In the genomic region with DNA sequence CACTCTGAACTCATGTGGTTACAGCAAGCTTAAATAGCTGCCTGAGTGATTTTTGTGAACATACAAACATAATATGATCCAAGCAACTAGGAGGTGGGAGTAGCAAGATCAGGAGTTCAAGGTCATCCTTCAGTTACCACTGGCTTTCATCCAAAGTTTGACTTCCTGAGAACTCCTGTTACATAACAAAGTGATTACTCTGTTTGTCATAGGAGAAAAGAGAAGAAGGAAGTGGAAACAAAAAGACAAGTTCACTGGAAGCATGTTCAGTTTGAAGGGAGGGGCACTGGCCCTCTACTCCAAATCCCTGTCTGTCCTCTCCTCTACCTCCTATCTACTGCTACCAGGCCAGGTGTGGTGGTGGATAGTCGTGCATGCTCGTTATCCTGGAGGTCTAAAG, we compare ENCODE assay signal across 25 mouse cellular contexts. TPM values are rescaled to one million over a fixed set of nuclear protein-coding genes. Genes with fewer than 3 reads are reported as not detected.
DNase-seq lines count a peak whose midpoint lies in the region; ATAC-seq and TF ChIP-seq lines count a peak whose summit lies in the region.
"Had no signal": no experiment of that assay in that cellular context is flagged by ENCODE, and none has a peak within 500 bp of the region (broad histone marks: within the 10 kb centered on the region; RNA-seq: fewer than 3 reads in every experiment).

No protein-coding gene starts in this region.

- H3K27ac ChIP-seq in kidney, adult 2 months (ENCODE audit: insufficient read depth, low read depth, low read length) = no peak overlapping the region
- peak overlapping the region; percentile 65; the same call in 1 of the 2 replicates for H3K27ac ChIP-seq in bone marrow, adult 2 months (ENCODE audit: control insufficient read depth, insufficient read depth, low read depth, low read length, poor library complexity)
- H3K27ac ChIP-seq: forebrain, embryonic 12.5 days; heart, embryonic 15.5 days; hindbrain, embryonic 12.5 days; limb, embryonic 13.5 days; midbrain, embryonic 10.5 days; neural tube, embryonic 13.5 days had no signal

- TF ChIP-seq POLR2A in kidney, adult 2 months (IDR thresholded peaks at IDR 0.05; ENCODE audit: low read depth, low read length) = no peak
- TF ChIP-seq POLR2A in bone marrow, adult 2 months (IDR thresholded peaks at IDR 0.05; ENCODE audit: borderline replicate concordance, control insufficient read depth, low read depth, low read length) = no peak

- no peaks in the 10 kb centered on the region for H3K36me3 ChIP-seq in kidney, adult 2 months (ENCODE audit: control insufficient read depth, insufficient read depth, low read length)
- H3K36me3 ChIP-seq: forebrain, embryonic 12.5 days; heart, embryonic 15.5 days; hindbrain, embryonic 12.5 days; limb, embryonic 13.5 days; midbrain, embryonic 10.5 days; neural tube, embryonic 13.5 days had no signal

- peak; percentile 63 for DNase-seq in kidney, adult 2 months
- DNase-seq in kidney, postnatal 25 days = no peak
- peak; percentile 34 for DNase-seq in lung, postnatal 36 days
- no peak for DNase-seq in lung, postnatal 10 days
- no peak for DNase-seq in spleen, postnatal 4 days (ENCODE audit: low spot score in 2 of 2)
- DNase-seq: cerebellum, adult 9-11 months; layer of hippocampus, adult 9-11 months; lung, adult 2 months; right cerebral cortex, postnatal 14 days; thymus, postnatal 25 days had no signal

- WGBS in kidney, adult 2 months = 62% methylated on average over 2 of the region's 2 CpGs
- 31% methylated on average over 2 of the region's 2 CpGs for WGBS in bone marrow, adult 2 months

- H3K4me1 ChIP-seq in kidney, adult 2 months (ENCODE audit: control insufficient read depth, insufficient read depth, low read length) = peaks cover 3% of the 10 kb centered on the region; the same call in 1 of the 2 replicates
- peaks cover 2% of the 10 kb centered on the region for H3K4me1 ChIP-seq in bone marrow, adult 2 months (ENCODE audit: control insufficient read depth, insufficient read depth, low read length)
- H3K4me1 ChIP-seq: forebrain, embryonic 12.5 days; hindbrain, embryonic 12.5 days; midbrain, embryonic 10.5 days had no signal

- TF ChIP-seq CTCF in kidney, adult 2 months (conservative IDR thresholded peaks at IDR 0.05; ENCODE audit: insufficient read depth, insufficient read length, low read depth, low read length) = no peak
- no peak for TF ChIP-seq CTCF in bone marrow, adult 2 months (IDR thresholded peaks at IDR 0.05; ENCODE audit: control insufficient read depth, insufficient read depth, low read length)

- no peak overlapping the region for H3K4me3 ChIP-seq in kidney, adult 2 months (ENCODE audit: insufficient read depth, low read depth, low read length)
- no peak overlapping the region for H3K4me3 ChIP-seq in bone marrow, adult 2 months (replicated peaks; ENCODE audit: control insufficient read depth, low read depth, low read length)
- H3K4me3 ChIP-seq: forebrain, embryonic 12.5 days; heart, embryonic 15.5 days; hindbrain, embryonic 12.5 days; limb, embryonic 13.5 days; midbrain, embryonic 10.5 days; neural tube, embryonic 13.5 days had no signal

- no peaks in the 10 kb centered on the region for H3K27me3 ChIP-seq in kidney, adult 2 months (replicated peaks; ENCODE audit: control insufficient read depth, insufficient read depth, low read length)
- H3K27me3 ChIP-seq: forebrain, embryonic 12.5 days; heart, embryonic 15.5 days; hindbrain, embryonic 12.5 days; limb, embryonic 13.5 days; neural tube, embryonic 13.5 days had no signal

- ATAC-seq in monocyte, adult 5-6 weeks (replicated peaks; ENCODE audit: insufficient number of reproducible peaks, low FRiP score, low TSS enrichment, poor library complexity, severe bottlenecking) = 0 out of 2 replicates have a peak, but pooled peaks have one; percentile 9
- ATAC-seq: CD4-positive, CD25-positive, alpha-beta regulatory T cell, adult 4 months had no signal

RNA-seq across cellular contexts. Expression of a gene that starts 16.6 kb away (rescaled TPM):
- polyA plus RNA-seq in kidney, adult 2 months (2012; rRNA removed) = 61.7 and 64.6 TPM in 2 replicates
- polyA plus RNA-seq in bone marrow, adult 2 months (2011; ENCODE audit: insufficient read depth, insufficient read length, low replicate concordance, missing spikeins) = 23.0 and 75.4 TPM in 2 replicates
- 181 to 197 TPM (median 187 TPM) in 3 replicates for total RNA-seq in monocyte, adult 5-6 weeks (2017)
- polyA plus RNA-seq: midbrain, embryonic 10.5 days had no signal

RNA-seq across cellular contexts. Expression of a gene that starts 32.4 kb away (rescaled TPM):
- polyA plus RNA-seq in kidney, adult 2 months (2012; rRNA removed) = 0.71 and 6.4 TPM in 2 replicates
- 18.2 and 44.1 TPM in 2 replicates for polyA plus RNA-seq in bone marrow, adult 2 months (2011; ENCODE audit: insufficient read depth, insufficient read length, low replicate concordance, missing spikeins)
- 25.8 to 50.1 TPM (median 35.3 TPM) in 3 replicates for total RNA-seq in monocyte, adult 5-6 weeks (2017)
- total RNA-seq: left cerebral cortex, postnatal 10 days had no signal
- polyA plus RNA-seq: forebrain, embryonic 12.5 days; hindbrain, embryonic 12.5 days; intestine, embryonic 14.5 days; kidney, embryonic 16.5 days; limb, embryonic 13.5 days; midbrain, embryonic 10.5 days; neural tube, embryonic 13.5 days had no signal

RNA-seq across cellular contexts. Expression of a gene that starts 47.0 kb away (rescaled TPM):
- 0.31 and 0.54 TPM in 2 replicates for polyA plus RNA-seq in kidney, adult 2 months (2012; rRNA removed)
- not detected in 2 replicates for polyA plus RNA-seq in bone marrow, adult 2 months (2011; ENCODE audit: insufficient read depth, insufficient read length, low replicate concordance, missing spikeins)
- total RNA-seq in monocyte, adult 5-6 weeks (2017) = 0.43 TPM in 1 of 3 replicates, not detected in the others
- total RNA-seq: adrenal gland, postnatal 4 days; gastrocnemius, postnatal 4 days had no signal
- polyA plus RNA-seq: CD4-positive, CD25-positive, alpha-beta regulatory T cell, adult 4 months; forebrain, embryonic 12.5 days; heart, embryonic 15.5 days; hindbrain, embryonic 12.5 days; intestine, embryonic 14.5 days; midbrain, embryonic 10.5 days had no signal

RNA-seq across cellular contexts. Expression of a gene that starts 58.9 kb away (rescaled TPM):
- 3.3 and 3.7 TPM in 2 replicates for polyA plus RNA-seq in kidney, adult 2 months (2012; rRNA removed)
- polyA plus RNA-seq in bone marrow, adult 2 months (2011; ENCODE audit: insufficient read depth, insufficient read length, low replicate concordance, missing spikeins) = 10.4 and 24.3 TPM in 2 replicates
- 364 to 612 TPM (median 571 TPM) in 3 replicates for total RNA-seq in monocyte, adult 5-6 weeks (2017)
- total RNA-seq: left cerebral cortex, postnatal 10 days had no signal
- polyA plus RNA-seq: midbrain, embryonic 10.5 days; neural tube, embryonic 13.5 days; testis, adult 2 months had no signal

Comparison
In these comparisons a context has a peak if more than half of its experiments do, and no peak if none do; other contexts are left out.
1. DNase-seq: peak in kidney, adult 2 months (single experiment) and lung, postnatal 36 days (single experiment); none in kidney, postnatal 25 days (0 of 2), lung, postnatal 10 days (single experiment) and spleen, postnatal 4 days (0 of 2).